Mouse (Mus musculus) liver, embryonic 14.5 days (tissue): Measurements from ENCODE around the gene Padi1.

Experiments used
- CTCF ChIP-seq: IDR thresholded peaks from 2 replicates; pipeline ENCODE4 v1.5.1; 2016; ENCODE audit warnings: antibody characterized with exemption, low read depth, control low read depth
- EP300 ChIP-seq: IDR thresholded peaks from 2 replicates; pipeline ENCODE4 v1.6.1; 2016; ENCODE audit warnings: antibody characterized with exemption, low read depth

- no peak for TF ChIP-seq CTCF
- no peak for TF ChIP-seq EP300
Measured at GRCm38 (mm10) chr4:140831808-140832207, 13.8 kb downstream of the Padi1 start.
